Mouse (Mus musculus) kidney, embryonic 16.5 days (tissue): ENCODE measurements around the gene Slc3a2. TPM values are rescaled to one million over a fixed set of nuclear protein-coding genes. Genes with fewer than 3 reads are reported as not detected.
"Not testable (repeated sequence)": the region's sequence is repeated elsewhere in the genome, so short reads cannot be mapped to it uniquely, and the experiment has no call there.

Source experiments
- ATAC-seq: fragments of 200-750 bp; cut with Nextera tagmentation; 2 replicates; pipeline ENCODE4 v1.8.0; 2017; ENCODE audit warnings: moderate TSS enrichment; ENCODE audit not compliant: low FRiP score, low TSS enrichment
- H3K27ac ChIP-seq: fragments of 300-500 bp; sonication (generic); 2 replicates; pipeline ENCODE4 v1.5.1; 2014; ENCODE audit warnings: low read length
- H3K27me3 ChIP-seq: fragments of 300-500 bp; sonication (generic); 2 replicates; pipeline ENCODE4 v1.6.1; 2014; ENCODE audit warnings: low read length, control low read depth, mixed read lengths; ENCODE audit not compliant: insufficient read depth
- H3K36me3 ChIP-seq: fragments of 300-500 bp; sonication (generic); 2 replicates; pipeline ENCODE4 v1.6.1; 2014; ENCODE audit warnings: low read length, control low read depth, mixed read lengths; ENCODE audit not compliant: insufficient read depth
- H3K4me1 ChIP-seq: fragments of 300-500 bp; sonication (generic); 2 replicates; pipeline ENCODE4 v1.6.1; 2014; ENCODE audit warnings: low read length, control low read depth, mixed read lengths; ENCODE audit not compliant: insufficient read depth
- H3K4me2 ChIP-seq: fragments of 300-500 bp; sonication (generic); replicated peaks from 2 replicates; pipeline ENCODE4 v1.6.1; 2014; ENCODE audit warnings: low read depth, low read length
- H3K4me3 ChIP-seq: fragments of 300-500 bp; sonication (generic); 2 replicates; pipeline ENCODE4 v1.5.1; 2014; ENCODE audit warnings: mild to moderate bottlenecking, low read length
- H3K9ac ChIP-seq: fragments of 300-500 bp; sonication (generic); replicated peaks from 2 replicates; pipeline ENCODE4 v1.6.1; 2014; ENCODE audit warnings: low read length
- H3K9me3 ChIP-seq: fragments of 300-500 bp; sonication (generic); 2 replicates; pipeline ENCODE4 v1.6.1; 2016; ENCODE audit warnings: low read length, control low read depth
- WGBS: fragments of 180-500 bp; shearing (Covaris S2); extraction: QIAGEN DNeasy Blood & Tissue Kit; methylation state at CpG from one replicate; pipeline ENCODE4 v1.1.7; 2014; 5-methylcytosine and 5-hydroxymethylcytosine counted together
- polyA plus RNA-seq: library from polyadenylated mRNA; unstranded; fragments of >200 nt; fragmentation: Nextera tagmentation; extraction: Ambion mirVana; gene quantifications from 2 replicates; pipeline ENCODE4 v1.2.1, GENCODE M21; 2015

Slc3a2 gene
- polyA plus RNA-seq, 1 experiment from 2014 or later, result 141 TPM

- not testable (repeated sequence) for ATAC-seq, H3K9me3 ChIP-seq, H3K4me2 ChIP-seq, H3K4me3 ChIP-seq, H3K27me3 ChIP-seq, H3K27ac ChIP-seq, H3K9ac ChIP-seq
- peaks cover 17% of the 10 kb centered on the region for H3K4me1 ChIP-seq
- peaks cover 28% of the 10 kb centered on the region for H3K36me3 ChIP-seq
- 42% methylated on average over 3 of the region's 3 CpGs for WGBS
Observed at GRCm38 (mm10) chr19:8728335-8729099, 5.3 kb upstream of the Slc3a2 start.

GRCm38 (mm10) chr19:8727495-8728114 lies 4.4 kb upstream of the Slc3a2 start:
- peaks cover 17% of the 10 kb centered on the region for H3K4me1 ChIP-seq
- peaks cover 28% of the 10 kb centered on the region for H3K36me3 ChIP-seq
- H3K27ac ChIP-seq, result no peak overlapping the region
- 22% methylated on average over 5 of the region's 5 CpGs for WGBS
- H3K4me2 ChIP-seq, result no peak overlapping the region
- H3K27me3 ChIP-seq, result no peaks in the 10 kb centered on the region
- no peak for ATAC-seq
- H3K9me3 ChIP-seq, result no peaks in the 10 kb centered on the region
- no peak overlapping the region for H3K4me3 ChIP-seq
- no peak overlapping the region for H3K9ac ChIP-seq

- H3K27ac ChIP-seq, result 0 out of 2 replicates have a peak overlapping the region, but pooled peaks have one; percentile 7
- 19% methylated on average over 3 of the region's 3 CpGs for WGBS
- peaks cover 28% of the 10 kb centered on the region for H3K36me3 ChIP-seq
- H3K9me3 ChIP-seq, result no peaks in the 10 kb centered on the region
- no peak for ATAC-seq
- no peaks in the 10 kb centered on the region for H3K27me3 ChIP-seq
- no peak overlapping the region for H3K9ac ChIP-seq
- H3K4me2 ChIP-seq, result no peak overlapping the region
- H3K4me1 ChIP-seq, result peaks cover 24% of the 10 kb centered on the region
- no peak overlapping the region for H3K4me3 ChIP-seq
Observed at GRCm38 (mm10) chr19:8726609-8727390, 3.6 kb upstream of the Slc3a2 start.

GRCm38 (mm10) chr19:8725081-8725613 lies 2.0 kb upstream of the Slc3a2 start:
- peak overlapping the region; percentile 98 for H3K9ac ChIP-seq
- peaks cover 28% of the 10 kb centered on the region for H3K4me1 ChIP-seq
- H3K36me3 ChIP-seq, result peaks cover 28% of the 10 kb centered on the region
- H3K9me3 ChIP-seq, result no peaks in the 10 kb centered on the region
- peak overlapping the region; percentile 93; the same call in 1 of the 2 replicates for H3K27ac ChIP-seq
- H3K27me3 ChIP-seq, result no peaks in the 10 kb centered on the region
- whole genome bisulfite sequencing, result 40% methylated on average over 4 of the region's 4 CpGs
- peak overlapping the region; percentile 89 for H3K4me2 ChIP-seq
- peak overlapping the region; percentile 97 for H3K4me3 ChIP-seq
- no peak for ATAC-seq

- Histone ChIP-seq H3K27me3 (no peaks in the 10 kb centered on the region), H3K4me1 (peaks cover 28% of the 10 kb centered on the region), H3K36me3 (peaks cover 28% of the 10 kb centered on the region), H3K4me3 (peak overlapping the region; percentile 97), H3K9me3 (no peaks in the 10 kb centered on the region), H3K9ac (peak overlapping the region; percentile 98), H3K27ac (peak overlapping the region; percentile 93), H3K4me2 (peak overlapping the region; percentile 89)
- ATAC-seq, result no peak
- WGBS, result 0% methylated on average over 2 of the region's 2 CpGs
Observed at GRCm38 (mm10) chr19:8724392-8724791, 1.2 kb upstream of the Slc3a2 start.

- peak overlapping the region; percentile 93 for H3K27ac ChIP-seq
- H3K9ac ChIP-seq, result peak overlapping the region; percentile 98
- peak overlapping the region; percentile 97 for H3K4me3 ChIP-seq
- peak overlapping the region; percentile 89 for H3K4me2 ChIP-seq
- H3K4me1 ChIP-seq, result peaks cover 28% of the 10 kb centered on the region
- WGBS, result under 1% methylated on average over 20 of the region's 20 CpGs
- no peak for ATAC-seq
- peaks cover 28% of the 10 kb centered on the region for H3K36me3 ChIP-seq
- no peaks in the 10 kb centered on the region for H3K9me3 ChIP-seq
- no peaks in the 10 kb centered on the region for H3K27me3 ChIP-seq
Observed at GRCm38 (mm10) chr19:8723574-8724346, 591 bp upstream of the Slc3a2 start.

- Histone ChIP-seq H3K9me3 (no peaks in the 10 kb centered on the region), H3K9ac (peak overlapping the region; percentile 85), H3K27me3 (no peaks in the 10 kb centered on the region), H3K36me3 (peaks cover 28% of the 10 kb centered on the region), H3K4me1 (peaks cover 28% of the 10 kb centered on the region), H3K27ac (peak overlapping the region; percentile 95), H3K4me2 (peak overlapping the region; percentile 67), H3K4me3 (peak overlapping the region; percentile 97)
- ATAC-seq, result peak; percentile 4; the same call in 1 of the 2 replicates
- under 1% methylated on average over 5 of the region's 5 CpGs for WGBS
Observed at GRCm38 (mm10) chr19:8722559-8722906, 636 bp downstream of the Slc3a2 start.

GRCm38 (mm10) chr19:8722021-8722420 lies 1.1 kb downstream of the Slc3a2 start:
- H3K36me3 ChIP-seq, result peaks cover 28% of the 10 kb centered on the region
- peaks cover 28% of the 10 kb centered on the region for H3K4me1 ChIP-seq
- H3K27ac ChIP-seq, result 0 out of 2 replicates have a peak overlapping the region, but pooled peaks have one; percentile 31
- no peaks in the 10 kb centered on the region for H3K27me3 ChIP-seq
- WGBS, result 40% methylated on average over 4 of the region's 4 CpGs
- H3K4me3 ChIP-seq, result peak overlapping the region; percentile 97
- peak overlapping the region; percentile 67 for H3K4me2 ChIP-seq
- no peaks in the 10 kb centered on the region for H3K9me3 ChIP-seq
- no peak for ATAC-seq
- H3K9ac ChIP-seq, result peak overlapping the region; percentile 85

GRCm38 (mm10) chr19:8721378-8721777 lies 1.8 kb downstream of the Slc3a2 start:
- ATAC-seq, result no peak
- peaks cover 28% of the 10 kb centered on the region for H3K4me1 ChIP-seq
- H3K9ac ChIP-seq, result peak overlapping the region; percentile 85; the same call in 1 of the 2 replicates
- H3K9me3 ChIP-seq, result no peaks in the 10 kb centered on the region
- no peak overlapping the region for H3K4me2 ChIP-seq
- 71% methylated on average over 1 of the region's 1 CpGs for WGBS
- no peak overlapping the region for H3K4me3 ChIP-seq
- peaks cover 21% of the 10 kb centered on the region for H3K36me3 ChIP-seq
- H3K27me3 ChIP-seq, result no peaks in the 10 kb centered on the region
- no peak overlapping the region for H3K27ac ChIP-seq
